Mouse (Mus musculus) myocyte (in vitro differentiated cells): ENCODE results near the gene Hspa1l. TPM values are rescaled to one million over a fixed set of nuclear protein-coding genes. Genes with fewer than 3 reads are reported as not detected.
"Not testable (repeated sequence)": the region's sequence is repeated elsewhere in the genome, so short reads cannot be mapped to it uniquely, and the experiment has no call there.

Source experiments
- H3K27me3 ChIP-seq: one replicate; pipeline ENCODE4 v1.6.1; 2011; ENCODE audit not compliant: control insufficient read depth, insufficient read depth, insufficient read length
- H3K36me3 ChIP-seq: one replicate; pipeline ENCODE4 v1.6.1; 2011; ENCODE audit not compliant: control insufficient read depth, insufficient read depth
- H3K4me2 ChIP-seq: one replicate; pipeline ENCODE4 v1.6.1; 2011; ENCODE audit warnings: low read depth, control low read depth
- H3K4me3 ChIP-seq: one replicate; pipeline ENCODE4 v1.5.1; 2011; ENCODE audit warnings: mild to moderate bottlenecking, control low read depth, moderate library complexity
- H3K79me2 ChIP-seq: one replicate; pipeline ENCODE4 v1.6.1; 2011; ENCODE audit not compliant: control insufficient read depth, insufficient read depth
- H3ac ChIP-seq: one replicate; pipeline ENCODE4 v1.6.1; 2011; ENCODE audit not compliant: control insufficient read depth, insufficient read length
- CEBPB ChIP-seq: IDR thresholded peaks from 2 replicates; pipeline ENCODE4 v1.6.1; 2011; ENCODE audit warnings: mild to moderate bottlenecking, moderate library complexity; ENCODE audit not compliant: poor library complexity, insufficient read depth, severe bottlenecking
- E2F4 ChIP-seq: IDR thresholded peaks from one replicate; pipeline ENCODE4 v1.6.1; 2011; ENCODE audit warnings: mild to moderate bottlenecking, control low read depth, moderate library complexity; ENCODE audit not compliant: insufficient read depth
- MAX ChIP-seq: IDR thresholded peaks from one replicate; pipeline ENCODE4 v1.6.1; 2011; ENCODE audit warnings: low read depth, mild to moderate bottlenecking, control low read depth
- MYOD1 ChIP-seq, 3 experiments: IDR thresholded peaks; one replicate each; pipeline ENCODE4 v1.6.1; 2011; ENCODE audit warnings: control low read depth in 2 of 3, low read depth in 2 of 3, mild to moderate bottlenecking in 2 of 3, moderate library complexity in 1 of 3; ENCODE audit not compliant: insufficient read length in 2 of 3, control insufficient read depth in 1 of 3
- MYOG ChIP-seq, 3 experiments: IDR thresholded peaks; one replicate each; pipeline ENCODE4 v1.6.1; 2011; ENCODE audit warnings: control low read depth in 2 of 3, low read depth in 2 of 3, mild to moderate bottlenecking in 2 of 3; ENCODE audit not compliant: insufficient read length in 2 of 3, control insufficient read depth in 1 of 3, insufficient read depth in 1 of 3
- POLR2A ChIP-seq: IDR thresholded peaks from one replicate; pipeline ENCODE4 v1.6.1; 2011; ENCODE audit warnings: low read depth, mild to moderate bottlenecking, control low read depth, moderate library complexity; ENCODE audit not compliant: insufficient read length
- POLR2AphosphoS2 ChIP-seq: IDR thresholded peaks from one replicate; pipeline ENCODE4 v1.6.1; 2011; ENCODE audit warnings: low read depth, control low read depth; ENCODE audit not compliant: insufficient read length
- REST ChIP-seq: IDR thresholded peaks from one replicate; pipeline ENCODE4 v1.6.1; 2011; ENCODE audit warnings: mild to moderate bottlenecking, control low read depth, moderate library complexity; ENCODE audit not compliant: insufficient read depth, insufficient read length
- SRF ChIP-seq: IDR thresholded peaks from one replicate; pipeline ENCODE4 v1.6.1; 2011; ENCODE audit warnings: low read depth; ENCODE audit not compliant: control insufficient read depth, insufficient read length
- TCF12 ChIP-seq: IDR thresholded peaks from one replicate; pipeline ENCODE4 v1.6.1; 2011; ENCODE audit warnings: mild to moderate bottlenecking, control low read depth; ENCODE audit not compliant: poor library complexity, insufficient read depth, severe bottlenecking
- TCF3 ChIP-seq: IDR thresholded peaks from one replicate; pipeline ENCODE4 v1.6.1; 2011; ENCODE audit warnings: low read depth, control low read depth; ENCODE audit not compliant: insufficient read length
- USF1 ChIP-seq: IDR thresholded peaks from one replicate; pipeline ENCODE4 v1.6.1; 2011; ENCODE audit warnings: low read depth, mild to moderate bottlenecking, control low read depth, moderate library complexity
- polyA plus RNA-seq: library from polyadenylated mRNA; unstranded; fragments of >200 nt; fragmentation: generic; extraction: Trizol; gene quantifications from one replicate; pipeline ENCODE4 v1.2.1, GENCODE M21; 2012; ENCODE audit warnings: missing spikeins

Hspa1l gene
- 1.3 TPM for polyA plus RNA-seq

GRCm38 (mm10) chr17:34972069-34972749 lies at the start of gene Hspa1l, which contains the start of gene Hspa1a:
TSS of gene Hspa1l (plus strand) at chr17:34972703.
TSS of gene Hspa1a (minus strand) at chr17:34972156.
- not testable (repeated sequence) for H3ac ChIP-seq, H3K79me2 ChIP-seq, H3K36me3 ChIP-seq, H3K27me3 ChIP-seq
- peak within 1 kb of the TSS; percentile 39 for H3K4me2 ChIP-seq
- H3K4me3 ChIP-seq, result peak within 1 kb of the TSS; percentile 12

- TF ChIP-seq USF1 (no peak), TCF3 (no peak), POLR2AphosphoS2 (no peak), TCF12 (no peak), MYOG (IDR thresholded peaks at IDR 0.05; ENCODE audit: control insufficient read depth in 1 of 3, insufficient read depth in 1 of 3, insufficient read length in 2 of 3, low read depth in 2 of 3) (no peak), MYOD1 (IDR thresholded peaks at IDR 0.05; ENCODE audit: control insufficient read depth in 1 of 3, insufficient read length in 2 of 3, low read depth in 2 of 3) (no peak), CEBPB (no peak), POLR2A (no peak), E2F4 (no peak), REST (no peak), MAX (no peak), SRF (no peak)
- Histone ChIP-seq H3K79me2 (no peaks in the 10 kb centered on the region), H3K4me3 (no peak overlapping the region), H3K36me3 (no peaks in the 10 kb centered on the region), H3ac (no peak overlapping the region), H3K27me3 (no peaks in the 10 kb centered on the region), H3K4me2 (no peak overlapping the region)
Observed at GRCm38 (mm10) chr17:34922939-34923338, 49.6 kb upstream of the Hspa1l start.

- Histone ChIP-seq H3K27me3 (no peaks in the 10 kb centered on the region), H3K79me2 (no peaks in the 10 kb centered on the region), H3K4me2 (no peak overlapping the region), H3ac (no peak overlapping the region), H3K36me3 (no peaks in the 10 kb centered on the region), H3K4me3 (no peak overlapping the region)
- TF ChIP-seq POLR2AphosphoS2 (no peak), CEBPB (no peak), TCF12 (no peak), E2F4 (no peak), MYOG (IDR thresholded peaks at IDR 0.05; ENCODE audit: control insufficient read depth in 1 of 3, insufficient read depth in 1 of 3, insufficient read length in 2 of 3, low read depth in 2 of 3) (no peak)
Observed at GRCm38 (mm10) chr17:34924258-34924657, 48.2 kb upstream of the Hspa1l start.

- no peak overlapping the region for H3K4me3 ChIP-seq
- no peak overlapping the region for H3ac ChIP-seq
- H3K4me2 ChIP-seq, result no peak overlapping the region
- H3K79me2 ChIP-seq, result no peaks in the 10 kb centered on the region
- H3K36me3 ChIP-seq, result no peaks in the 10 kb centered on the region
- no peak for TF ChIP-seq MYOG (IDR thresholded peaks at IDR 0.05; ENCODE audit: control insufficient read depth in 1 of 3, insufficient read depth in 1 of 3, insufficient read length in 2 of 3, low read depth in 2 of 3)
- no peak for TF ChIP-seq POLR2A
- TF ChIP-seq USF1, result no peak
- no peak for TF ChIP-seq MYOD1 (IDR thresholded peaks at IDR 0.05; ENCODE audit: control insufficient read depth in 1 of 3, insufficient read length in 2 of 3, low read depth in 2 of 3)
- TF ChIP-seq TCF12, result no peak
- no peak for TF ChIP-seq POLR2AphosphoS2
- TF ChIP-seq MAX, result no peak
- TF ChIP-seq TCF3, result no peak
- TF ChIP-seq SRF, result no peak
- TF ChIP-seq E2F4, result no peak
- TF ChIP-seq CEBPB, result no peak
- TF ChIP-seq REST, result no peak
- no peaks in the 10 kb centered on the region for H3K27me3 ChIP-seq
Observed at GRCm38 (mm10) chr17:34927306-34928019, 45.0 kb upstream of the Hspa1l start.

- Histone ChIP-seq H3K27me3 (no peaks in the 10 kb centered on the region), H3K79me2 (no peaks in the 10 kb centered on the region), H3K4me2 (no peak overlapping the region), H3K36me3 (no peaks in the 10 kb centered on the region), H3K4me3 (no peak overlapping the region), H3ac (no peak overlapping the region)
- TF ChIP-seq REST (no peak), CEBPB (no peak)
Observed at GRCm38 (mm10) chr17:34928841-34929240, 43.7 kb upstream of the Hspa1l start.
